Mouse (Mus musculus): ENCODE measurements at regions not wholly inside any gene's neighbourhood (a gene's known extent, or its start where the extent isn't known, plus 50 kb on each side); places are given as distances from the start of the nearest gene placed in this dataset.

DNA sequence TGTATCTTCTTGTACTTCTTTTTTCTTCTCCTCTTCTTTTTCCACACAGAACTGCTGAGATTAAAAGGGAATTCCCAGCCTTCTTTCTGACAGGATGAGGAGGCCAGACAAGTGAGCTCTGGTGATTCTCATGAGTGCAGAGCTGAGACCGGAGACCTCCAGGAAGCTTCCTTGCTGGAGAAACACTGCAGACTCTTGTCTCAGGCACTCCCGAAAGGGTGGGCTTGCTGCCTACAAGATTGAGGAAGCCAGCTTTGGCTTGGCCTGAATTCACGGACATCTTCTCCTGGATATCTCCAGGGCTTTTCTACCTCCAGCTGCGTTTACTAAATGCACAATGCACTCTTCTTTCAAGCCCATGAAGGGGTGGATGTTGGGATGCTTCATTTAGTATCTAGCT, 226.0 kb downstream of the Csl start:
- no peak for DNase-seq

DNA sequence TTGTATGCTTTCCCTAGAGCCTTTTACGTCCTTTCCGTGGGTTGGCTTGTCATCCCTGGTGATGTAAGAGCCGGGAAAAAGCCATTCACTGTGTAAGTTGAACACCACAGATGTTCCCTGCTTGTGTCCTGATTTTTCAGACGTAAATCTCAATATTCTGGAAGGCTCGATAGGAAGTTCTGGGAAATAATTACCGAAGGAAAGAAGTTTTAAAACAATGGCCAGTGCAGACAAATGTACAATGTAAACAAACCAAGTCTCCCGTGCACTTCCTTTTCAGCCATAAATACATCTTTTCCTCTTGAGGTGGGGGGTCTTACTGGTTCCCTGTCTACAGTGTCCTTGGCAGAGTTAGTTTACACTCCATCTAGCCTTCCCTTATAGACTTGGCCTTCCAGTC, 225.2 kb downstream of the Csl start:
- DNase-seq = no peak

DNA sequence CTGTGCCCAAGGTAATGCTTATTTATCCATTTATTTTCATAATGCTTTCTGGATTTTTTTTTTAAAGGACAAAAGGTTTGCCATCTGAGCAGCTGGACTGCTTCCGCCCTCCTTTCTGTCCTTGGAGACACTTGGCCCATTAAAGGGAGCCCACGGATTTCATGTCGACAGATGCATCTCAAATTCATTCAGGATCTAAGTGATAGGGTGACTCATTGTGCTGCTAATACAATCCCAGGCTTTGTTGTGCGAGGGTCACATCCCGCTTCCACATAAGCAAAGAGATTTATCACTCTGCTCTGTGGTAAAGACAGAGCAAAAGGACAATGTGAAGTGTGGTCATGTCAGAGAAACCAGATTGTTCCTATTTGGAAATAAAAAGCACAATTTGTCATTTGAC, 220.8 kb downstream of the Csl start:
- DNase-seq = no peak

DNA sequence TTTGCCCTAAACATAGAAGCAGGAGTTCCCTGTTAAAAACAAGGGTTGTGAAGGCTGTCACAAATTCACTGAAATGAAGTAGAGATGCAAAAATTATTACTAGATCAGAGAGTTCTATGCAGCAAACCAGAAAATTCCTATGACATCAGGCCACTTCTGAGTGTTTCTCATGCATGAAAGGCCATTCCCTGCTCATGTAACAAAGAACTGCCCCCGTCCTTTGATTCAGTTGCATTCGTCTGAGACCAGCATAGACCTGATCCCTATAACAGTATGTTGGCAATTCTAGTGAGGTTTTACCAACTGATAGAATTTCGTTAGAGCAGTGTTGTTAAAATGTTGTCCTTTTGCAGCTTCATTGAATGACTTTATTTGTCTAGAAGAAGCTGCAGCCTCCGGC, 207.1 kb downstream of the Csl start:
- DNase-seq = no peak

DNA sequence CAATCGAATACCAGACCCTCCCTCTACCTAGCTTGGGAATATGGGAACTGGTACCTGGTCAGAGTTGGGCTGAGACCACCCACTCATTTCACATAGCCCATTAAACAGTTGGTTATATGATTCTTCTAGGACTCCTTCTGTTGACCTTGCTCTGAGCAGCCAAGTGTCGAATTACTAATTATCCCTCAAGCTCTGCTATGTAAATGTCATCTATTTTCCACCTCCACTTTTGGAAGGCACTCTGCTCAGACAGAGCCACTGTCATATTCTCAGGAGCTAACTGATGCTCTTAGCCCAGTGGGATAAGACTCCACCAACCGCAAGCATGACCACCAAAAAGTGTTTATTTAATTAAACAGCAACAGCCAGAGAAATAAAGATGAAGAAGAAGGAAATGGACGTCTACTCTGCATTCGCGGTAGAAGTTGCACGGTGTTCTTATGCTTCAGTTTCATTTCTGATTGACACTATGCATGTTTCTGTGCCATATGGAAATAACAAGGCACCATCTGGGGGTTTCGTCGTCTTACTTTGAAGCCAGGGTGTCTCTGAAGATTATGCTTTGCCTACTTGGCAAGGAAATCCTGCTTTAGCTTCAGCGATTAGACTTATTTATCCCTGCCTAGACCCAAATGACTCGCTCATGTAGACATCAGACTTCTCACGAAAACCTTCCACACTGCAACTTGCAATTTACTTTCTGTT, 206.5 kb downstream of the Csl start:
- DNase-seq = no peak

DNA sequence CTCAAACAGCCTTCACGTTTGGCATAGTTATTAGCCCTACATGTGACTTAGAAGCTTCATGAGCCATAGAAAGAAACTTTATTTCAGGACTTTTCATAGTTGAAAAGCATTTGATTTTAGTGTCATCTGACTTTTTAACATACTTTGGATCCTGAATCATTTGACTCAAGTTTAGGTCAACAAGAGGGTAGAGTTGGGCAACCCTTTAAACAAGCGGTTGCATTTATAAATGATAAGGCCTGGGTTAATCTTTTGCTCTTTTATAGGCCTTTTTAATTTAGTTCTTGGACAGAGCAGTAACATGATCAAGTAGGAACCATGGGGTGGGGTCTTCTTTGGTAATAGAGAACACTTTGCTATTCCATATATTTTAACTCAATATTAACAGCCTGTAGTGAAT, 204.4 kb downstream of the Csl start:
- no peak for DNase-seq

DNA sequence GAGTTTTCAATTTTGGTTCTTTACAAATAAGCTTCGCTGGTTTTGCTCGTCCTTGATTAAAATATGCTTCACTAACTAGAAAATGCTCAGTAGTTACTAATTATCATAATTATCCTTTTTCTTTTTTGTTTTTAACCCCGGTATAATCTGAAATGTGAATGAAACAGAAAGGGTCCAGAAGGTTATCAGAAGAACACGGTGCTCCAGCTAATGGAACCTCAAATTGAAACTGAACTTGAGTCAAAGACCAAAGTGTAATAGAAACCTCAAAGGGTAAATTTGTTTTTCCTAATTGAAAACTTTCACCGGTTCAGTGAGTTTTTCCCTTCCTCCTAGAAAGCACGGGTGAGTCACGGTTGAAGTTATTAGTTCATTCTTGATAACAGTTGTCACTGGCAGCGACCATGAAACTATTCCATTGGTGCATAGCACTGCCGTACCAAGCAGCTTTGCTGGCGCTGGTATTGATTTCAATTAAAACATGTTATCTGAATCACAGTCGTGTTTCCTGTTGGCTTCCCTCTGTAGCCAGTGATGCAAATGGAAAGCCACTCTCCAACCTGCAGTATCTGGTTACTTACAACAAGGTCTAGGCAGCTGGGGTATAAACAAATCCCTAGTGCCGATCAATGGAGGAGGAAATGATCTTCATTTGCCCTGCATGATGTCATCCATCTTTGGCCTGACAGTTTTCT, 203.7 kb downstream of the Csl start:
- DNase-seq = no peak

DNA sequence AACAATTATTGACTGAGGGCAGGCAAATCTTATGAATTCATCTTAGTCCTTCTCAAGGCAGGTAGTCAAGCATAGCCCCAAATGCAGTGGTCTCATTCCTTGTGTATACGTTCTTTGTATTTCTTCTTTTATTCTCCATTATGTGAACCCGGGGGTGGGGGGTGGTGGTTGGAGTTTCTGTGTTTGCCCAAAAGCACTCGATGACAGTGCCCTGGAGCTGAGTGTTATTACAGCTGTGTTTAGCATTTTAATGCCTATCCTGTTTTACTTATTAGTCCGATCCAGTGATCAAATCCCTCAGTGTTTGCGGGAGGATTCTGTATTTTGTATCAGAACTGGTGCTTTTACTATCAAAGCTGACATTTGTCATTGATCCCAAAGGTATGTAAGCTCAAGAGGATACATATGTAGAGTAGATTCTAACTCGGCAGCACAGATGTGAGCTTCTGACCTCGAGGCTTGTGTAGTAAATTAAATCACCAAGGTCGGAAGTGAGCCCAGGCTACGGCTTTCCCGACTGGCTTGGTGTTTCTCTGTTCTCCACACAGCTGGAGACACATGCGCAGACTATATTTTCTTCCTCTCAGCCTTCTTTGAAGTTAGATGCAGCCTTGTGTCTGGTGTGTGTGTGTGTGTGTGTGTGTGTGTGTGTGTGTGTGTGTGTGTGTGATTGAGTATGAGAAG, 203.0 kb downstream of the Csl start:
- DNase-seq = no peak

DNA sequence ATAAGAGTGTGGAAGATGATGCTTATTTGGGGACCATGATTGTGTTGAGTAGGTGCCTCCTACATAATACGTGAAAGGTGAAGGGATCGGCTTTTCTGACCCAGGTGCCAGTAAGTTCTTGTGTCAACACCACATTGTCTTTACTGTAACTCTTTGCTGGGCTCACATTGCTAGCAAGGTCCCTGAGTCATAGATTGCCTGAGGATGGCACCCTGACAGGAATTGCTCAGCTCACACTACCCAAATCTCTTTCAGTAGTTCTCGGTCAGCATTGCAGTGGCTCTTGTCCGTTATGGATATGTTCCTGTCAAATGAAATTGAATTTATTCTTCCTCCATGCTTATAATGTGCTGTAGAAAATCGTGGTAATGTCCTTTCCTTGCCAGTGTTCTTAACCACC, 200.8 kb downstream of the Csl start:
- DNase-seq = no peak

DNA sequence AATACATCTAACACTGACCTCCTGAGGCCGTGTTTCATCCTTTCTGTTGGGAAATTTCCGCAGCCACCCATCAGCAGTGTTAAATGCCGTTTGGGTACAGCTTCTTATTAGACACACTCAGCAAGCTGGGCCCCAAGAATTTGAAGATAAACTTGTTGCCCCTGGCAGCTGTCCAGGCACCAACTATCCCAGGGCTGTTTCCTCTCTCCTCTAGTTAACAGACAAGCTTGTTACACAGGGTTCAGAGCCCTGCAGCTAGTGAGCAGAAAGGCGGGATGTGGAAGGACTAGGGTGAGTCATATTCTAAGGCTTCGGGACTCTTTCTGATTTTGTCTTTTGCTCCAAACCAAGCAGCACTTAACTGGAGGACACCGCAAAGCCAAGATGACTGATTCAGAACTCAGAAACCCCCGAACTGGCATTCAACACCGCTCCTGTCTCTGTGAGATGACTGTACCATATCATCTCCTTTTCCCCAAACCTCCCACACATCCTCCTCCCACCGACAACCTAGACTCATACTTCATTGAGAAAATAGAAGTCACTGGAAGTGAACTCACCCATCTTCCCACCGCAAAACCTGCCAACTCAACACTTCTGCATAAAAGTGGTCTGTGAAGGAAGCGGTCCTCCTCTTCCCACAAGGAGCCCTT, 198.2 kb downstream of the Csl start:
- no peak for DNase-seq

DNA sequence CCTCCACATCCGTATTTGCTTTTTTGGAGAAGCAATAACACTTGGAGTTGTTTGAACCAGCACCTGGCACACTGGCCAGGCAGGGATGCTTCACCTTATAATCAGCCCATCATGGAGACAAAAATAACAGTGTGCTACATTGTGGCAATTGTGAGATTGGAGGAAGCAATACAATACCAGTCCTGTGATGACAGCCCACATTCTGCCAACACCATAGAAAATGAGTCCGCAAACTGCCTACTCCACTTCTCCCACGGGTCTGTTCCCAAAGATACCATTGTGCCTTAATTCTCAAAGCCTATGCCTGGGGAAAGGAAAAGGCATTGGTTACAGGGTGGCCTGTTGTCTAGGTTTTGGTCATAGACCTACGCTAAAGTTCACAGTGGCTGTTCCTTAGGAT, 194.9 kb downstream of the Csl start:
- DNase-seq = no peak

DNA sequence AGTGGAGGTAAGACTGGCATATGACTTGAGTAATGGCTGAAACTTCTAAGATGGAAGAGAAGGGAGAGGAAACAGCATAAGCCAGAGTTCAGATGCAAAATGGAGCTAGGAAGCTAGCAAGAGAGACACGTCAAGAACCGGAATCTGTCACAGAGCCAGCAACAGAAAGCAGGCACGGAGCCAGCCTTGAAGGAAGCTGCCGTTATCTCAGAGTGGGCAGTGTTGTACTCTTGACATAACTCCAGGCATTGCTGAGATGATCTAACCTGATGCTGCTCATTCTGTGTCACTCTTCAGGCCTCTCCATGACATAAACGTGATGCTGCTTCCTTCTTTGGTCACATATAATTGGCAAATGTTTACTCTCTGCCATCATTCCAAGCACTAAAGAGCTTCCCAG, 191.0 kb downstream of the Csl start:
- peak; percentile 74 for DNase-seq

DNA sequence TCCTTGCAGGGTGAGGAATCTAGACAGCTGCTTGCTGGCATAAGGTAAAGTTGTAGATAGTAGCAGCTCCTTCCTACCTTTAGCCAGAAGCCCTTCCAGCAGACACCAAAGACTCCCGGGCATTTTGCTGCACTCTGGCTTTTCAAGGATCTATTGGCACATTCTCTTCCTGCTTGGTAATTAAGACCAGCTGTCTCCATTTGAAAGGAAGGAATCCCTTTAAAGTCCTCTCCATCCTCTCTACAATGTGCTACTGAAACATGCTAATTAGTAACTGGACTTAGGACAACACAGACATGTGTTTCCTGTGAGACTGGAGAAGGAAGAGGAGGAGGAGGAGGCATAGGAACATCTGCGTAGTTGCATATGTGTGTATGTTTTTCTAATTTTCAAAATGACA, 189.3 kb downstream of the Csl start:
- DNase-seq = no peak

DNA sequence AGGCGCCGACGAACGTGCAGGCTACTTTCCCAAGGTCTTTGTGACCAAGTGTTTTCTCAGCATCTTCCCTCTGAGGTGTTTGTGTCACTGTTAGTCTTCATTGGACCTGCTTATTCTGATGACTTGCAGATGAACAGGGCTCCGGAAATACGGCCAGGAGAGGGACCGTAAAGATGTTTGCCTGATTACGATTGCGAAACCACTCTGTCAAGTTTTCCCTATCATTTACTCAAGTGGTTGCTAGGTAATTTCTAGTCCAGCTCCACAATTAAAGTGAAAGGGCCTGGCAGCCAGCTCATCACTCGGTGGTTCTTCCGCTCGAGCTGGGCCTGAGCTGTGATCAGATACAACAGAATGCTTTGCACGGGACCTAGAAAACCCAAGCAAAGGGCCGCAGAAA, 185.5 kb downstream of the Csl start:
- peak; percentile 37 for DNase-seq

DNA sequence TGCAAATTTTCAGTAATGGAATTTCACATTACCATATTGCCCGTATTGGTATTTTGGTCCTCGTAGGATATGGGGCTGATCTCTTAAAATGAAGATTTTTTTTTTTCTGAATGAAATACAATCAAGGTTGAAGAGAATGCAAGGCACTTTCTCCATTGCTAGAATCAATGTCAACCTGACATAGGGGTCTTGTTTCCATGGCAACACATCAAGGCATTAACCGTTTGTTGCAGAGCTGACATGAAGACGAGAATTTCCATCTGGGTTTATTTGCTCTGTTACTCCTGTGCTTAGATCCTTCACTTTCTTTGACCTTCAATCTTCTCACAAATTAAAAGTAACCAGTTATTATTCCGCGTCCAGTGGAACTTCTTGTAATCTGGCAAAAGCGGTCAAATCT, 184.2 kb downstream of the Csl start:
- DNase-seq = no peak

DNA sequence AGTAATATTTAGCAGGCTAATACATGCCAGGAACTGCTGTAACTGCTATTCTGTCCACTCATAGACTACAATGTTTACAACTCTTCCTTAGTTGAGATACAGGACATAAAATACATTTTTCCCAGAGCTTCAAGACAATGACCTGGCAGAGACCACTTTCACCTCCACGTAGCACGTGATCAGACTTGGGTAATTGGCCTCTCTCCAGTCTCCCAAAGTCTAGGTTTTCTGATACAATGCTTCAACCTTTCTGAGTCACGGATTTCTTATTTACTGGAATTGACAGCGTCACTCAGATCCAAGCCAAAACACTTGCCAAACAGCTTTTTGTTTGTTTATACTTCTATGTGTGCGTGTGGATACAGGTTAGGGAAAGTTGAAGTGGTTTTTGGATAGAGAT, 183.2 kb downstream of the Csl start:
- no peak for DNase-seq

DNA sequence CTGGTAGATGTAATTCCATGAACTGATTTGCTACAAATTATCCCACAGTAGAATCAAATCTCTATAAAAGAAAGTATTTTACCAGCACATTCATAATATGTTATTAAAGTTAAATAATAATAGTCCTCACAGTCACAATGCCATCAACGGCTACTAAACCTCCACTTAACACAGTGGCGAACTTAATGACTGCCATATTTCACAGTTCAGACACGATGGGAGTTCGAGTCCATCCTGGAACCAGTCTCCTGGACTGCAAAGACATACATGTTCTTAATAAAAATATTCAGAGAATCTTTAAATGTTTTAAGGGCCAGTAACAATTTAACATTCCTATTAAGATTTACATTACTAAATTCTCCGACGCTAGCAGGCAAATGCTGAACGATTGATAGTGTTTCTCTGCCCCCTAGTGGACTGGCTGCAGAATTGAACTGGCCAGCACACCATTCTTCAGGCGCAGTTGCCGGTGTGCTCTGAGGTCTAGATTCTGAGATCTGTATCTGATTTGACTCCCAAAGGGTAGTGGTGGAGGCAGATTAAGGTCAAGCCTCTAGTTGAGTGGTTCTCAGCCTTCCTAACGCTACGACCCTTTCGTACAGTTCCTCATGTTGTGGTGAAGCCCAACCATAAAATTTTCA, 182.3 kb downstream of the Csl start:
- peak; percentile 58 for DNase-seq

DNA sequence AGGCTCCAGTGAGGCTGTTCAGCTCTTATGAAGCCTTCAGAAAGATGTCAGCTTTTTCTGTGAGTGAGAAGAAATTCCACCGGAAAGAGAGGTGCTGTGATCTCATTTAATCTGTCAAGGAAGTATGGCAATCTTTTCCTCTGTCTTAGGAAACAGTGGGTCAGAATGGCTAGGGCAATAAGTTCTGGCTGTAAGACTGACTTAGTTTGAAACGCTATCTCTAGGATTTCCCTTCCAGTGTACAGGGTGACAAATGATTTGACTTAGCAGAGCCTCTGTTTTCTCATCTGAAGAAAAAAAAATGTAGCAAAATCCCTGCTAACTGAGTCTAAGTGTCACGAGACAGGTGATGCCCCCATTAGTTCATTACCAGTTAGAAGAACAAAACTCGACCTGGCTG, 181.1 kb downstream of the Csl start:
- no peak for DNase-seq

DNA sequence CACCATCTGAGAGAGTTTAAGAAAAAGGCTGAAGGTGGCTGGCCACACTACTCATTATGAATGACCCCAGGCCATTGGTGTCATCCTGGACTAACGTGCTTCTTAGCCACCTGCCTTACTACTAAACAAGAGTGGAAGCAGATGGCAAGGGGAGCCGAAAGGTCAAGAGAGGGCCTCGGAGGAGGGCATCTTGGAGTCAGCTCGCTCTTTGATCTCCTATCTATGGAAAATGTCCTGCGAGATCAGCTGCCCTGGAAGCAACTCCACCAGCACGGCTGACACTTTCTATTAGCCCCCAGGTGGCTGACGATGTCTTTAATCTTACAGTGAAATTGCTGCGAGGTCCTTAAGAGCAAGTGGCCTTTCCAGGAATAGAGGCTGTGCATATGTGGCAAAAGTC, 179.3 kb downstream of the Csl start:
- DNase-seq = no peak

DNA sequence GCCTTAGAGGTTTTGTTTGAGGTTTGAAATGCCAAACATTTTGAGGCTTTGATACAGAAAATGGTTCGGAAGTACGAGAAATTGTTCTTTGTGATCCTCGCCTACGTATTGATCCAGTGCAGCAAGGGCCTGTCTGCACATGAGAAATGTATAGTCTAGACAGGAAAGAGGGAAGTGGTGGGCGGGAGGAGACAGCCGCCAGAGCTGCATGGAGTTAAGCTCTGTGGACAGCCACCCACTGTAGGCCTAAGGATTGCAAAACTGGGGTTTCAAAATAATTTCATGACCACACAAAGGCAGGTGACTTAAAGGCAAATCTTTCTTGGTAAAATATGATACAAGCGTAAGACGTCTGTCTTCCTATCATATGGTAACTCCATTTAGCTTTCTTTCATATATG, 178.4 kb downstream of the Csl start:
- peak; percentile 46 for DNase-seq

DNA sequence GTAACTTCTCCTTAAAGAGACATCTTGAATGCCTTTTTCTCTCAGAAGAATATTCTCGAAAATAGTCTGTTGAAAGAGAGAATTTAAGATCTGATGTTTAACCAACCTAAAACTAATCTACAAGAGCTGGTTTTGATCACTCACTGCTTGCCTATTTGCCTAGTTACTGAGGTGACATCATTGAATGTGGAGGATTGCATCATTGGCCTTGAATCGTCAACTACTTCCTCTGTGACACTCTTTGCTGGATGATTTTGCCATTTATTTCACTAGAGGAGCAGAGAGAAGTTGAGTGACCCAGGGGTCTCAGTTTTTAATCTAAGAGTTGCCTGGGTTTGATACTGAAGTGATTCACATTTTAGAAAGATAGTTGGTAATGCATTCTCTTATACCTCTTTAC, 174.6 kb downstream of the Csl start:
- peak; percentile 10 for DNase-seq

DNA sequence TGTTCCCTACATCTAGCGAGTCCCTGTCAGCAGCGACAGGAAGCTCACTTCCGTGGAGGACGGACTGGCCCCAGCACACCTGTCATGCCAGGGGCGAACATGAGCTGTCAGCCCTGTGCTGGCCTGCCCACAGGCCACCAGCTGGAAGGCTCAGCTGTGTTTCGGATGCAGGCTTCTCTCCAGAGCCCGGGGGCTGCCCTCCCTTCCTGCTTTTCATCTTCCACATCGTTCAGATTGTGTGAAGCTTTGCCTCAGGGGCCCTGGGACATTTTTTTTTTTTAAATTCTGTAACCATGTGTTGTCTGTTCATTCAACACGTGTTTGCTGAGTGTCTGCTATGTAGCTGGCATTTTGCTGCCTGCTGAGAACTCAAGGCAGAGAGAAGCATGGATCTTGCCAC, 167.2 kb downstream of the Csl start:
- no peak for DNase-seq

DNA sequence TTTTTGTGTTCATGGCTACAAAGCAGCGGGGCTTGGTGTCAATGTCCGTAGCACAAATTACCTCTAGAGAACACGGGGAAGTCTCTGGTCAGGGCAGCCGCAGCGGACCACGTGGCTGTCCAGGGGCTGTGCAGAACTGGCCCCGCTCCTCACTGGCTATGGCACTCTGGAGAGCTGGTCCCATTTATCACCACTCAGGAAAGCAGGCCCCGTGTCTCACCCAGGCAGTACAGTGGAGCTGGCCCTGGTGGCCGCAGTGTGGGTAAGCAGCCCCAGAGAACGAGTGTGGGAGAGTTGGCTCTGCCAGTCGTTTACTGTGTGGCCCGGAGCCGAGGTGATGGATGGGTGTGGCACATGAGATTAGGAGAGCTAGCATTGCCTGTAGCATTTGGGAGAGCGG, 163.8 kb downstream of the Csl start:
- DNase-seq = no peak

Measured in lung, postnatal 36 days (tissue).